Mouse (Mus musculus): ENCODE results near the gene Polr2g.
A peak's percentile ranks its signal among the peaks of the same experiment; 100 is the strongest.

Polr2g gene

DNA sequence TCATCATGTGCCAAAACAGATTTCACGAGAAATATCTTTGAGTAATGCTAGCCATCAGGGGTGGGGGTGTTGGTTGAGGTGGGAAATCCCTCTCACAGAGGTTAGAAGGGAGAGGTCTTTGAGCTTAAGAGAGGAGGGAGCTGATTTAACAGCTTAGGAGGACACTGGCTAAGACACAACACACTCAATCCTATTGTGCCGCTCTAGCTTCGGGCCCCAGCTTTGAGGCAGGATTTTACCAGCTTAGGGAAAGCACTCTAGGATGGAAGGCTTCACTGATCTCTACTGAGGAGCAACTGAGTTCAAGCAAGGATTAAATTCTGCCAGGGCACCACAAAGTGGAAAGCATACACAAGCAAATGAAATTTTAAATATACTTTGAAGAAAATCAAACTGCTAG lies 18.6 kb upstream of the Polr2g start:
- DNase-seq: no peak

GRCm38 (mm10) chr19:8815812-8816211 lies 17.4 kb upstream of the Polr2g start:
- DNase-seq: no peak

- DNase-seq: no peak
Measured at GRCm38 (mm10) chr19:8806810-8807209, 8.4 kb upstream of the Polr2g start.

GRCm38 (mm10) chr19:8803879-8804660 lies 5.7 kb upstream of the Polr2g start:
- DNase-seq: no peak

- DNase-seq: no peak
Measured at GRCm38 (mm10) chr19:8803204-8803780, 4.9 kb upstream of the Polr2g start.

GRCm38 (mm10) chr19:8802130-8802821 lies 3.9 kb upstream of the Polr2g start, which contains the start of gene Zbtb3:
Zbtb3 (plus strand) TSS chr19:8802555.
- DNase-seq: peak; percentile 98

- no peak for DNase-seq
Measured at GRCm38 (mm10) chr19:8798947-8799315, 554 bp upstream of the Polr2g start.

DNA sequence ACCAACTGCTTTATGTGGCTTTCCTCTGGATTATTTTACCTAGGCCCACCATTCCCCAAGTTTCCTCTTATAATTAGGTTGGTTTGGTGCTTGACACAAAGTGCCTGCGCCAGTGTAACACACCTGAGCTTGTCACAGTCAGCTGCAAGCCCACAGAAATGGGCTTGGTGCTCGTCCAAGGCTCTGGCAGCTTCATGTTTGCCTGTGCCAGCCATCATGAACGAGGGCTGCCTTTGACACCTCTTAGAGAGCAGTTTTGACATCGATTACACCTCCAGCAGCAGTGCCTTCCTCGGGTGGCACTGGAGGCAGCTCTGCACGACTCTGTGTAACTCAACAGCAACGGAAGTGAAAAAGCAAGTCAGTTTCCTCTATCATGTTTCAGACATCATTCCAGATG lies 8.2 kb downstream of the Polr2g start:
- no peak for DNase-seq

- no peak for DNase-seq
Measured at GRCm38 (mm10) chr19:8789171-8789570, 9.2 kb downstream of the Polr2g start.

DNA sequence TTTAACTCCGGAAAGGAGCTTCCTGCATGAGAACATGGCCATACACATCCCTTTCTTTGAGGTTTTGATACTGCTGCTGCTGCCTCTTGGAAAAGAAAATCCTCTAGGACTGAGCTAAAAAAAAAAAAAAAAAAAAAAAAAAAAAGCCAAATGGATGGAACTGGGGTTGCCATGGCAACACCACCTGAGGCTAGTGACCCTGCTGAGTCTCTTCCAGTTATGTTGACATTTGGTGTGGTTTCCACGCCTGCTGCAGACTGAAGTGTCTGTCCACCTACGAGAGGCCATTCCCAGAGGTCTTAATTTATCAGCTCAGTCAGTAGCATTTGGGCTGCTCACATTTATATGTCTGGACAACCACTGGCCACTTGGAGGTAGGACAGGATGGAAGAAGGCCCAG lies 9.9 kb downstream of the Polr2g start:
- no peak for DNase-seq

GRCm38 (mm10) chr19:8786008-8786781 lies 12.2 kb downstream of the Polr2g start, which contains the start of gene Taf6l:
Taf6l (minus strand) TSS chr19:8786417.
- DNase-seq: peak; percentile 95

DNA sequence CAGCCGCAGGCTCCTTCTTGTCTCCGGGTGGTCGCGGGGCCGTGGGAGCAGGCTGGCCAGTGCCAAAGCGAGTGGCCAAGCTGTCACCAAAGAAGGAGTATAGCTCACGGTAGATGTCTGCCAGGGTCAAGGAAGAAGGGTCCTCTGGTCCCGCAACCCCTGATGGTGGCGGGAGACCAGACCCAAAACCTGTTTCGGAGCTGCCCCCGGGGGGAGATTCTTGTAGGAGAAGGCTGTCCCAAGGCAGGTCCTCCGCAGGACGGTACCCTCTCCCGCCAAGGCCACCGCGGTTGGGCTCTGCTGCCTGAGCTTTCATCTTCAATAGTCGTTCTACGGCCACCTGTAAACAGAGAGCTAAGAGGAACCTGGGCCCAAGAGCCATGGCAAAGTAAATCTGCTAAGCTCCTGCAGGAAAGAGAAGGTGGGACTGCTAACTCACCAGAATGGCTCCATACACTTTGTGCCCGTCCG lies 23.4 kb downstream of the Polr2g start:
- no peak for DNase-seq

DNA sequence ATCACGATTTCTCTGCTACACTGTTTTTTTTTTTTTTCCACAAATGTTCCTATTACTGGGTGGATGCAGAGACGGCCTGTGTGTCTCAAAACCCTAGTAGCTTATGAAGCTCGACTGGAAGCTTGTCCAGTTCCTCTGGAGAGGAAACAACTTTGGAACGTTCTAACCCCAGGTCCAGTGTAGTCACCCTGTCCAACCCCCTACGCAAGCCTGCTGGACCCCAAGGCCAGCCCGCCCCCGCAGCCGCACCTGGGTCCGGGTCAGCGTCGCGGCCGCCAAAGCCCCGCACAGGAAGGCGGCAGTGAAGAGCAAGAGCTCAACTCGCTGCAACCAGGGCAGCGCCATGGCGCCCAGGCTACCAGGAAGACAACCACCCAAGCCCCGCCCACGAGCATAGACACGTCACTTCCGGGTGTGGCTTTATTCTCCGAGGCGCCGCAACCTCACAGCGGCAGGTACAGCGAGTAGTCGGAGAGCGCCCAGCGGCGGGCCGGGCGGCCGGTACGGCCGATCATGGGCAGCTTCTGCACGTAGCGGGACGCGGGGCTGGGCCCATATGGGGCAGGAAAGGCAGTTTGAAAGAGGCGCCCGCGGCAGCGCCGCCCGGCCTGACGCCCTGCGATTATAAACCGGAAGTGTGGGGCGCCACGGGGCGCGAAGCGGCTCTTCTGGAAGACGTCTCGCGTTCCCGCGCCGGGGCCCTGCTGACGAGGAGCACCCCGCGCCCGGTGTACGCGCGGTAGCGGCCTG lies 24.1 kb downstream of the Polr2g start, which contains the start of gene Tmem179b:
Gene Tmem179b (minus strand): TSS at position 382 of the 750 bp plus-strand sequence.
- DNase-seq: peak; percentile 96

GRCm38 (mm10) chr19:8773409-8773808 lies 25.0 kb downstream of the Polr2g start:
- peak; percentile 38 for DNase-seq

GRCm38 (mm10) chr19:8772996-8773395 lies 25.4 kb downstream of the Polr2g start:
- no peak for DNase-seq

DNA sequence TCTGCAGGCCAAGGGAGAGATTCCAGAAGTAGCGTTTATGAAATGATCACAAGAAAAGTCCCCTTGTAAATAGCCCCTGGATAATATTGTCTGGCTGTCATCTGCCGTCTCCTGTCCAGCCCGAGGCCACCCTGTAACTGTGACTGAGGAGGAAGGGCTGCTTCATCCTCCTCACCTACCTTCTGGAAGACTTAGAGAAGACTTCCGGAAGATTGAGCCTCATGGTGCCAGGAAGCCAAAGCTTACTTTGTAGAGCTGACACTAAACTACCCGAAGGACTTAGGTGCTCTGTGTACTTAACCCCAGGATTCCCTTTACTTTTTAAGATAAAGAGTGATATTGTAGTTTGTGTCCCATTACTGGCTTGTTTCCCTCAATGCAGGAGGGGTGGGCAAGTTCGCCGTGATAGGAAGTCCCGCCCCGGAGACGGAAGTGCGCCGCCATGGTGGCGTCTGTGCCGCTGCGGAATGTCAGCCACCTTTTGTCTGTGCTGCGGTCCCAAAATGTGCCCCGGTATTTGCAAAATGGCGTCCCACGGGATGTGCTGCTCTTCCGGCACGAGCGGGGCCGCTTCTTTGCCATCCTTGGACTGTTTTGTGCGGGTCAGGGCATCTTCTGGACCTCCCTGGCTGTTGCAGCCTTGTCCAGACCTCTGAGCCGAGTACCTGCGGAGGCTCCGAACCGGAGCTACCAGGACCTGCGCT lies 27.7 kb downstream of the Polr2g start, which contains the start of gene Tmem223:
Gene Tmem223 (plus strand): TSS at position 430 of the 704 bp plus-strand sequence.
- peak; percentile 81 for DNase-seq

- DNase-seq: no peak
Measured at GRCm38 (mm10) chr19:8765562-8765961, 32.8 kb downstream of the Polr2g start.

DNA sequence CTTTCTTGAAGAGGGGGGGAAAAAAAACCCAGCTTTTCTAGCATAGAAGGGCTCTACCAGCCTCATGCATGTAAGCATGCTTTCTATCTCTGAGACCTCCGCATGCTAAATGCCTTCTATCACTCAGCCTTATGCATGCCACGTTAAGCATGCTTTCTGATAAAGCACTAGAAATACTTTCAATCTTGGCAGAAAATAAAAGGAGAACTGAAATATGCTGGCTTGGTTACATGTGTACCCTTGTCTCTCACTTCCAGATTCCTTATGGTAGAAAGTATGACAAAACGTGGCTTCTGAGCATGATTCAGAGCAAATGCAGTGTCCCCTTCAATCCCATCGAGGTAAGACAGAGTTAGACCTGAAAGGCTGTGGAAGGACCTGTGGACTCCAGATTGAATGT lies 35.1 kb downstream of the Polr2g start:
- DNase-seq: no peak

GRCm38 (mm10) chr19:8760757-8761156 lies 37.6 kb downstream of the Polr2g start:
- no peak for DNase-seq

DNA sequence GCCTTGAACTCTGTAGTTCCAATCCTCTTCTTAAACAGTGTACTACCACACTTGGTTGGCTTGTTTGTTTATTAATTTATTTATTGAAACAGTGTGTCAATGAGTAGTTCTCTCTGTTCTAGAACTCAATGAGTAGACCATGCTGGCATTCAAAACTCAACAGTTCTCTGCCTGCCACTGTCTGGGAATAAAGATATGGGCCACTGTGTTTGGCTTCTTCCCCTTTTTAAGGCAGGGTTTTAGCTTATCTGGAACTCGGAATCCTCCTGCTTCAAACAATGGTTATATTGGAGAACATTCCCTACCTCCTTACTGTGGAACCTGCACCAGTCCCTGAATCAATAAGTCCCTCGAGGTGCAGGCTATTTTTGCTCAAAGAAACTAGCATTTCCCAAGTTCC lies 39.5 kb downstream of the Polr2g start:
- no peak for DNase-seq

GRCm38 (mm10) chr19:8757471-8757998 lies 40.8 kb downstream of the Polr2g start:
- DNase-seq: no peak
